Comparison of ENCODE assay signal across 18 mouse cellular contexts in the genomic region with DNA sequence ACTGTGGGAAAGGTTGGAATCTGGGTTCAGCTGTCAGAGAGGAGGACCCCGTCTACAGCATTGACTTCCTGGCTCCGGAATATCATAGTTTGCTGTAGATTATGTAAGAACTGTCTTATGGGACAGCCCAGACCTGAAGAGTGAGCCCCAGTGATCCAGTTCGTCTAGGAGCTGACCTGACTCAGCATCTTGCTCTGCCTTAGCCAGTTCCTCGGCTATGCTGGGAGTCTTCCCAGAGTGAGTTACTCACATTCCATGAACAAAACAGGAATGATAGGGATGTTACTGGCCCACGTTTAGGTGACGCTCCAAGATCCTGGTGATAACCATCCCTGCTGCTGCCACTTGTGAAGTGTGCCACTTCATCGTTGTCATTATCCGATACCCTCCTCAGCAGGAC.
"Had no signal": no experiment of that assay in that cellular context is flagged by ENCODE, and none has a peak within 500 bp of the region (broad histone marks: within the 10 kb centered on the region; RNA-seq: fewer than 3 reads in every experiment).

No protein-coding gene starts in this region.

- H3K27ac ChIP-seq: liver, embryonic 13.5 days; liver, embryonic 15.5 days; lung, embryonic 15.5 days; macrophage; midbrain, embryonic 13.5 days; midbrain, embryonic 15.5 days; neural tube, embryonic 12.5 days; stomach, embryonic 15.5 days had no signal

- H3K9me3 ChIP-seq: liver, embryonic 13.5 days; liver, embryonic 15.5 days; lung, embryonic 15.5 days; midbrain, embryonic 13.5 days; midbrain, embryonic 15.5 days; neural tube, embryonic 12.5 days; stomach, embryonic 15.5 days had no signal

- DNase-seq: liver, embryonic 13.5 days; liver, postnatal 0 days; lung, adult 2 months; lung, postnatal 14 days; lung, postnatal 36 days; retina, postnatal 1 day; right cerebral cortex, adult 18-20 months; thymus, adult 18-20 months; thymus, postnatal 14 days; thymus, postnatal 36 days had no signal

- H3K36me3 ChIP-seq: liver, embryonic 13.5 days; liver, embryonic 15.5 days; lung, embryonic 15.5 days; midbrain, embryonic 13.5 days; midbrain, embryonic 15.5 days; neural tube, embryonic 12.5 days; stomach, embryonic 15.5 days had no signal

- H3K4me1 ChIP-seq: liver, embryonic 13.5 days; liver, embryonic 15.5 days; lung, embryonic 15.5 days; midbrain, embryonic 13.5 days; midbrain, embryonic 15.5 days; neural tube, embryonic 12.5 days; stomach, embryonic 15.5 days had no signal

- H3K27me3 ChIP-seq: liver, embryonic 13.5 days; liver, embryonic 15.5 days; lung, embryonic 15.5 days; midbrain, embryonic 13.5 days; midbrain, embryonic 15.5 days; neural tube, embryonic 12.5 days; stomach, embryonic 15.5 days had no signal

- H3K4me3 ChIP-seq: liver, embryonic 13.5 days; liver, embryonic 15.5 days; lung, embryonic 15.5 days; megakaryocyte, embryonic 14.5 days; midbrain, embryonic 13.5 days; midbrain, embryonic 15.5 days; neural tube, embryonic 12.5 days; stomach, embryonic 15.5 days had no signal
